Mouse (Mus musculus) bone marrow, adult 2 months (tissue): ENCODE measurements at regions not wholly inside any gene's neighbourhood (a gene's known extent, or its start where the extent isn't known, plus 50 kb on each side); places are given as distances from the start of the nearest gene placed in this dataset.

Experiments used
- CTCF ChIP-seq: fragments of 200-500 bp; IDR thresholded peaks from 2 replicates; pipeline ENCODE4 v1.5.1; 2011; ENCODE audit warnings: low read length, control low read depth; ENCODE audit not compliant: control insufficient read depth, insufficient read depth
- POLR2A ChIP-seq: fragments of 200-500 bp; IDR thresholded peaks from 2 replicates; pipeline ENCODE4 v1.6.1; 2011; ENCODE audit warnings: low read depth, mild to moderate bottlenecking, control low read depth, low read length, borderline replicate concordance; ENCODE audit not compliant: control insufficient read depth

DNA sequence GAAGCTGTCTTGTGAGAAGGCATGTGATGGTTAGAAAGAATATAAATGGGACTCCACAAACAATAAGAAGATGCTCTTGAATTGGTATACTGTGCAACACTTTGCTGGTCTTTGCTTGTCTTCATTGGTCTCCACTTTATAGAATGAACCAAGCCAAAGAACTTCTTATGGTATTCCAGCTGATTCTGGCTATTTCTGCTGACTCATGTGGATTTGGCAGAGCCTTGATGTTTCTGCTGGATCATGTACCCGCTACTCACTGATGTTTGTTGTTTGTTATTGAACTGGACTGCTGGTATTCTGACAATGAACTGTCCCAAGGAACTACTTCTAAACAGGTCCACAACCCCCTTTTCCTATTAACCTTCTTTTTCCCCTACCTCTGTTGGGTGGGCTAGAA lies 234.5 kb upstream of the Prep start:
- TF ChIP-seq POLR2A (no peak), CTCF (no peak)
